12 mouse cellular contexts compared by ENCODE assay signal in the genomic region with DNA sequence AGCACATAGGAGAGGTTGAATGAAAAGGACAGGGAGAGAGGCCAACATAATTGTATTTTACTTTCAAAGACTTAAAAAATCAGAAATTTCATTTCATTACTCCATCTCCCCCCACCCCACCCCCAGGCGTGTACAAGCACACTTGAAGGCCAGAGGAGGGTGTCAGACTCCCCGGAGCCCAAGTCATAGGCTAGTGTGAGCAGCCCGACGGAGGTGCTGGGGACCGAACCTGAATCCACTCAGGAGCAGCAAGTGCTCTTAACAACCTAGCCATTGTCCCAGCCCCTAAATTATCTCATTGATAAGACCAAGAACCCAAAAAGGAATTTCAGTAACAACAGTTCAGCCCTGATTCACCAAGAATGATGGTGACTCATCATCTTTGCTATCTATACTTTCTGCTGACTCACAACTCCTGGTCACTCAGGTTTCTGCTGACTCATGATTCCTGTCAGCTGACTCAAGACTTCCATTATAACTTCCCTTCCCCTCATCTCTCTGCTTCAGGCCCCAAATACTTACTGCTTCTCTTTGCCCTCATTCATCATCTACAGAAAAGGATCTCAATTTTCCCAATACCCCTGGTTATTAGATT. TPM values are rescaled to one million over a fixed set of nuclear protein-coding genes. Genes with fewer than 3 reads are reported as not detected.
DNase-seq lines count a peak whose midpoint lies in the region; ATAC-seq and TF ChIP-seq lines count a peak whose summit lies in the region.
"Had no signal": no experiment of that assay in that cellular context is flagged by ENCODE, and none has a peak within 500 bp of the region (broad histone marks: within the 10 kb centered on the region; RNA-seq: fewer than 3 reads in every experiment).

No protein-coding gene starts in this region.

- no peaks in the 10 kb centered on the region for H3K4me1 ChIP-seq in forebrain, postnatal 0 days (ENCODE audit: insufficient read depth)
- H3K4me1 ChIP-seq in forebrain, embryonic 13.5 days = no peaks in the 10 kb centered on the region
- peaks cover 5% of the 10 kb centered on the region for H3K4me1 ChIP-seq in limb, embryonic 10.5 days
- H3K4me1 ChIP-seq: embryonic facial prominence, embryonic 12.5 days had no signal

- no peak overlapping the region for H3K9ac ChIP-seq in forebrain, postnatal 0 days
- no peak overlapping the region for H3K9ac ChIP-seq in forebrain, embryonic 13.5 days
- H3K9ac ChIP-seq: embryonic facial prominence, embryonic 12.5 days; limb, embryonic 12.5 days had no signal

- WGBS in forebrain, postnatal 0 days = 74% methylated on average over 5 of the region's 5 CpGs
- 80% methylated on average over 5 of the region's 5 CpGs for WGBS in forebrain, embryonic 13.5 days
- WGBS in limb, embryonic 10.5 days = 82% methylated on average over 5 of the region's 5 CpGs

- peaks cover 40% of the 10 kb centered on the region for H3K36me3 ChIP-seq in forebrain, postnatal 0 days (ENCODE audit: insufficient read depth)
- peaks cover 51% of the 10 kb centered on the region for H3K36me3 ChIP-seq in forebrain, embryonic 13.5 days (ENCODE audit: poor library complexity, severe bottlenecking)
- peaks cover 55% of the 10 kb centered on the region for H3K36me3 ChIP-seq in limb, embryonic 10.5 days

- no peaks in the 10 kb centered on the region for H3K9me3 ChIP-seq in forebrain, postnatal 0 days (ENCODE audit: low read length)
- no peaks in the 10 kb centered on the region for H3K9me3 ChIP-seq in forebrain, embryonic 13.5 days (replicated peaks)
- no peaks in the 10 kb centered on the region for H3K9me3 ChIP-seq in limb, embryonic 10.5 days (replicated peaks)
- H3K9me3 ChIP-seq: embryonic facial prominence, embryonic 12.5 days; limb, embryonic 12.5 days had no signal

- H3K4me3 ChIP-seq in forebrain, postnatal 0 days (ENCODE audit: low read depth, low read length) = no peak overlapping the region
- H3K4me3 ChIP-seq in forebrain, embryonic 13.5 days = no peak overlapping the region
- H3K4me3 ChIP-seq in limb, embryonic 10.5 days = no peak overlapping the region
- H3K4me3 ChIP-seq: embryonic facial prominence, embryonic 12.5 days; limb, embryonic 12.5 days had no signal

- DNase-seq in forebrain, postnatal 0 days = peak; percentile 20
- DNase-seq in ES-CJ7 (ENCODE audit: low read depth, low spot score) = peak; percentile 62
- DNase-seq in embryo, embryonic 10 days (ENCODE audit: low spot score) = peak; percentile 57
- no peak for DNase-seq in heart, adult 18-20 months
- DNase-seq in cerebellum, postnatal 36 days = no peak
- no peak for DNase-seq in limb, embryonic 10.5 days (ENCODE audit: low spot score)
- DNase-seq: heart, adult 11 months had no signal

- H3K4me2 ChIP-seq in forebrain, postnatal 0 days (ENCODE audit: low read depth) = no peak overlapping the region
- no peak overlapping the region for H3K4me2 ChIP-seq in forebrain, embryonic 13.5 days
- H3K4me2 ChIP-seq: embryonic facial prominence, embryonic 12.5 days; limb, embryonic 12.5 days had no signal

- no peaks in the 10 kb centered on the region for H3K27me3 ChIP-seq in forebrain, postnatal 0 days (ENCODE audit: insufficient read depth, low read length)
- H3K27me3 ChIP-seq in forebrain, embryonic 13.5 days = no peaks in the 10 kb centered on the region
- H3K27me3 ChIP-seq in limb, embryonic 10.5 days (ENCODE audit: low read depth, poor library complexity, severe bottlenecking) = no peaks in the 10 kb centered on the region
- H3K27me3 ChIP-seq: embryonic facial prominence, embryonic 12.5 days; limb, embryonic 12.5 days had no signal

- no peak overlapping the region for H3K27ac ChIP-seq in forebrain, postnatal 0 days (ENCODE audit: low read depth, low read length)
- no peak overlapping the region for H3K27ac ChIP-seq in forebrain, embryonic 13.5 days
- H3K27ac ChIP-seq in limb, embryonic 10.5 days = no peak overlapping the region
- H3K27ac ChIP-seq: embryonic facial prominence, embryonic 12.5 days; kidney, postnatal 0 days; limb, embryonic 12.5 days had no signal

- ATAC-seq in forebrain, postnatal 0 days = no peak
- no peak for ATAC-seq in forebrain, embryonic 13.5 days
- peak; percentile 27; the same call in 1 of the 2 replicates for ATAC-seq in megakaryocyte, adult 5-6 weeks (ENCODE audit: poor library complexity, severe bottlenecking)

- TF ChIP-seq CTCF in forebrain, postnatal 0 days (IDR thresholded peaks at IDR 0.05; ENCODE audit: low read depth) = no peak

RNA-seq across cellular contexts. Expression of gene Rps15a, which starts 11.4 kb away (rescaled TPM):
- total RNA-seq in forebrain, postnatal 0 days (2014; rRNA removed) = 192 and 221 TPM in 2 replicates
- polyA plus RNA-seq in forebrain, postnatal 0 days (2015; fragmentation: Nextera tagmentation; extraction: Ambion mirVana) = 384 and 597 TPM in 2 replicates
- 632 and 719 TPM in 2 replicates for polyA plus RNA-seq in forebrain, embryonic 13.5 days (2015; fragmentation: Nextera tagmentation; extraction: Ambion mirVana)
- 1,555 and 1,680 TPM in 2 replicates for total RNA-seq in megakaryocyte, adult 5-6 weeks (2015)
- total RNA-seq in megakaryocyte, adult 5-6 weeks (2017) = 559 and 757 TPM in 2 replicates
- total RNA-seq in heart, adult 18-20 months (2021) = 100 to 1,000 TPM; 557 to 604 TPM
- polyA plus RNA-seq in limb, embryonic 10.5 days (2016; fragmentation: Nextera tagmentation; extraction: Ambion mirVana) = 688 and 731 TPM in 2 replicates

RNA-seq across cellular contexts. Expression of gene Arl6ip1, which starts 24.9 kb away (rescaled TPM):
- 292 and 386 TPM in 2 replicates for total RNA-seq in forebrain, postnatal 0 days (2014; rRNA removed)
- 588 and 659 TPM in 2 replicates for polyA plus RNA-seq in forebrain, postnatal 0 days (2015; fragmentation: Nextera tagmentation; extraction: Ambion mirVana)
- 696 and 753 TPM in 2 replicates for polyA plus RNA-seq in forebrain, embryonic 13.5 days (2015; fragmentation: Nextera tagmentation; extraction: Ambion mirVana)
- 322 and 348 TPM in 2 replicates for total RNA-seq in megakaryocyte, adult 5-6 weeks (2015)
- total RNA-seq in megakaryocyte, adult 5-6 weeks (2017) = 267 and 301 TPM in 2 replicates
- 10 to 100 TPM; 33.9 to 34.3 TPM for total RNA-seq in heart, adult 18-20 months (2021)
- 375 and 392 TPM in 2 replicates for polyA plus RNA-seq in limb, embryonic 10.5 days (2016; fragmentation: Nextera tagmentation; extraction: Ambion mirVana)

Comparison
In these comparisons a context has a peak if more than half of its experiments do, and no peak if none do; other contexts are left out.
1. DNase-seq: peak in forebrain, postnatal 0 days (single experiment), ES-CJ7 (single experiment) and embryo, embryonic 10 days (single experiment); none in heart, adult 18-20 months (0 of 2), cerebellum, postnatal 36 days (0 of 2) and limb, embryonic 10.5 days (single experiment).